ENCODE assay signal across 8 mouse cellular contexts in genomic region chr3:87172351-87173102, GRCm38 (mm10). TPM values are rescaled to one million over a fixed set of nuclear protein-coding genes. Genes with fewer than 3 reads are reported as not detected.
DNase-seq lines count a peak whose midpoint lies in the region; ATAC-seq lines count a peak whose summit lies in the region.

No protein-coding gene starts in this region.

- peak overlapping the region; percentile 78 for H3K4me3 ChIP-seq in embryonic facial prominence, embryonic 12.5 days
- H3K4me3 ChIP-seq in intestine, embryonic 15.5 days (replicated peaks) = peak overlapping the region; percentile 64
- H3K4me3 ChIP-seq in midbrain, embryonic 11.5 days (ENCODE audit: low read depth, low read length) = peak overlapping the region; percentile 68

- under 1% methylated on average over 15 of the region's 15 CpGs for WGBS in embryonic facial prominence, embryonic 12.5 days
- 6% methylated on average over 15 of the region's 15 CpGs for WGBS in intestine, embryonic 15.5 days
- under 1% methylated on average over 15 of the region's 15 CpGs for WGBS in midbrain, embryonic 11.5 days

- H3K27ac ChIP-seq in embryonic facial prominence, embryonic 12.5 days = peak overlapping the region; percentile 94
- peak overlapping the region; percentile 85 for H3K27ac ChIP-seq in intestine, embryonic 15.5 days
- 0 out of 2 replicates have a peak overlapping the region, but pooled peaks have one; percentile 12 for H3K27ac ChIP-seq in midbrain, embryonic 11.5 days (ENCODE audit: low read depth, low read length)

- peak overlapping the region; percentile 90 for H3K9ac ChIP-seq in embryonic facial prominence, embryonic 12.5 days
- peak overlapping the region; percentile 73 for H3K9ac ChIP-seq in intestine, embryonic 15.5 days
- H3K9ac ChIP-seq in midbrain, embryonic 11.5 days (ENCODE audit: low read length) = peak overlapping the region; percentile 89

- H3K27me3 ChIP-seq in embryonic facial prominence, embryonic 12.5 days = no peaks in the 10 kb centered on the region
- no peaks in the 10 kb centered on the region for H3K27me3 ChIP-seq in intestine, embryonic 15.5 days (replicated peaks)
- H3K27me3 ChIP-seq in midbrain, embryonic 11.5 days (ENCODE audit: control insufficient read depth, insufficient read depth, low read length) = no peaks in the 10 kb centered on the region

- DNase-seq in left cerebral cortex, postnatal 4 days = peak; percentile 29
- no peak for DNase-seq in left cerebral cortex, postnatal 14 days (ENCODE audit: low spot score in 2 of 2)
- peak; percentile 95 for DNase-seq in midbrain, embryonic 11.5 days (ENCODE audit: low spot score, missing footprints)
- no peak for DNase-seq in B cell, adult 2 months
- no peak for DNase-seq in left cerebral cortex, adult 11 months (ENCODE audit: low spot score)

- peak; percentile 13; the same call in 1 of the 2 replicates for ATAC-seq in embryonic facial prominence, embryonic 12.5 days (ENCODE audit: insufficient number of reproducible peaks, insufficient read depth, low FRiP score, low TSS enrichment)
- no peak for ATAC-seq in intestine, embryonic 15.5 days
- no peak for ATAC-seq in midbrain, embryonic 11.5 days (ENCODE audit: low FRiP score)
- no peak for ATAC-seq in erythroblast, adult 5-6 weeks (replicated peaks; ENCODE audit: low FRiP score, poor library complexity, severe bottlenecking)

- H3K4me1 ChIP-seq in embryonic facial prominence, embryonic 12.5 days = peaks cover 46% of the 10 kb centered on the region
- peaks cover 35% of the 10 kb centered on the region for H3K4me1 ChIP-seq in intestine, embryonic 15.5 days (replicated peaks)
- H3K4me1 ChIP-seq in midbrain, embryonic 11.5 days (ENCODE audit: control insufficient read depth, insufficient read depth, low read length) = peaks cover 29% of the 10 kb centered on the region

- no peaks in the 10 kb centered on the region for H3K9me3 ChIP-seq in embryonic facial prominence, embryonic 12.5 days
- no peaks in the 10 kb centered on the region for H3K9me3 ChIP-seq in intestine, embryonic 15.5 days
- H3K9me3 ChIP-seq in midbrain, embryonic 11.5 days (ENCODE audit: control insufficient read depth, low read length) = no peaks in the 10 kb centered on the region

- intact Hi-C loops in left cerebral cortex, postnatal 4 days (cut with DNase I) = no loop called here
- intact Hi-C loops in left cerebral cortex, postnatal 14 days (cut with DNase I) = no loop called here

- H3K4me2 ChIP-seq in embryonic facial prominence, embryonic 12.5 days (replicated peaks) = peak overlapping the region; percentile 89
- peak overlapping the region; percentile 80 for H3K4me2 ChIP-seq in intestine, embryonic 15.5 days (replicated peaks)
- peak overlapping the region; percentile 83 for H3K4me2 ChIP-seq in midbrain, embryonic 11.5 days

- H3K36me3 ChIP-seq in embryonic facial prominence, embryonic 12.5 days = no peaks in the 10 kb centered on the region
- no peaks in the 10 kb centered on the region for H3K36me3 ChIP-seq in intestine, embryonic 15.5 days
- H3K36me3 ChIP-seq in midbrain, embryonic 11.5 days (ENCODE audit: control insufficient read depth, insufficient read depth, low read length) = no peaks in the 10 kb centered on the region

RNA-seq across cellular contexts. Expression of gene Kirrel, which starts 2.0 kb away (rescaled TPM):
- total RNA-seq in left cerebral cortex, postnatal 4 days (2021) = 1 to 10 TPM; 9.1 to 9.5 TPM
- total RNA-seq in left cerebral cortex, postnatal 14 days (2021) = 1 to 10 TPM; 4.2 to 5.2 TPM
- polyA plus RNA-seq in embryonic facial prominence, embryonic 12.5 days (2016; fragmentation: Nextera tagmentation; extraction: Ambion mirVana) = 25.9 and 26.7 TPM in 2 replicates
- 11.0 and 11.8 TPM in 2 replicates for polyA plus RNA-seq in intestine, embryonic 15.5 days (2015; fragmentation: Nextera tagmentation; extraction: Ambion mirVana)
- polyA plus RNA-seq in midbrain, embryonic 11.5 days (2014; fragmentation: Nextera tagmentation; extraction: Ambion mirVana) = 6.4 and 7.4 TPM in 2 replicates
- total RNA-seq in erythroblast, adult 5-6 weeks (2015; ENCODE audit: low replicate concordance) = not detected in 2 replicates
- not detected in 2 replicates for total RNA-seq in erythroblast, adult 5-6 weeks (2017; ENCODE audit: low replicate concordance)

Comparison
In these comparisons a context has a peak if more than half of its experiments do, and no peak if none do; other contexts are left out.
1. DNase-seq: peak in left cerebral cortex, postnatal 4 days (single experiment) and midbrain, embryonic 11.5 days (single experiment); none in left cerebral cortex, postnatal 14 days (0 of 2), B cell, adult 2 months (0 of 2) and left cerebral cortex, adult 11 months (single experiment).
2. H3K27ac ChIP-seq: peak in every context shown above with its lines; median percentile 94 in embryonic facial prominence, embryonic 12.5 days; 85 in intestine, embryonic 15.5 days; 12 in midbrain, embryonic 11.5 days.
3. RNA of gene Kirrel, which starts 2.0 kb away (total RNA-seq): 9.1 to 9.5 TPM in left cerebral cortex, postnatal 4 days and 4.2 to 5.2 TPM in left cerebral cortex, postnatal 14 days; not detected in erythroblast, adult 5-6 weeks; every median in the first group is over 4 times any median in the second.
4. Peak in every context shown above with its lines, with median percentiles within 50 percentile points of each other: H3K4me2 ChIP-seq, H3K4me3 ChIP-seq and H3K9ac ChIP-seq.